Mouse (Mus musculus) testis, adult 2 months (tissue): Measurements from ENCODE around the gene Gramd2. TPM values are rescaled to one million over a fixed set of nuclear protein-coding genes. Genes with fewer than 3 reads are reported as not detected.

Source experiments
- H3K27ac ChIP-seq: fragments of 200-500 bp; 2 replicates; pipeline ENCODE4 v1.5.1; 2012; ENCODE audit warnings: low read depth, low read length; ENCODE audit not compliant: control insufficient read depth, insufficient read depth
- H3K27me3 ChIP-seq: fragments of 200-500 bp; 2 replicates; pipeline ENCODE4 v1.6.1; 2012; ENCODE audit warnings: mild to moderate bottlenecking, low read length, moderate library complexity; ENCODE audit not compliant: control insufficient read depth, insufficient read depth
- H3K36me3 ChIP-seq: fragments of 200-500 bp; 2 replicates; pipeline ENCODE4 v1.6.1; 2012; ENCODE audit warnings: mild to moderate bottlenecking, low read length; ENCODE audit not compliant: control insufficient read depth, insufficient read depth
- H3K4me1 ChIP-seq: fragments of 200-500 bp; 2 replicates; pipeline ENCODE4 v1.6.1; 2012; ENCODE audit warnings: low read length; ENCODE audit not compliant: control insufficient read depth, insufficient read depth
- H3K4me3 ChIP-seq: fragments of 200-500 bp; 2 replicates; pipeline ENCODE4 v1.5.1; 2012; ENCODE audit warnings: low read depth, mild to moderate bottlenecking, low read length, moderate library complexity, mixed read lengths; ENCODE audit not compliant: control insufficient read depth
- CTCF ChIP-seq: fragments of 200-500 bp; IDR thresholded peaks from 2 replicates; pipeline ENCODE4 v1.5.1; 2012; ENCODE audit warnings: low read depth, mild to moderate bottlenecking, inconsistent platforms, low read length, moderate library complexity; ENCODE audit not compliant: control insufficient read depth, insufficient read depth, insufficient replicate concordance
- POLR2A ChIP-seq: fragments of 200-500 bp; IDR thresholded peaks from 2 replicates; pipeline ENCODE4 v1.6.1; 2012; ENCODE audit warnings: low read depth, mild to moderate bottlenecking, inconsistent platforms, low read length, moderate library complexity; ENCODE audit not compliant: control insufficient read depth
- polyA plus RNA-seq: library from polyadenylated mRNA; depleted of rRNA; stranded (reverse); fragments of >200 nt; gene quantifications from 2 replicates; pipeline ENCODE4 v1.2.3, GENCODE M21; 2012

The Gramd2 gene
- polyA plus RNA-seq, 1 experiment = 14.5 TPM

DNA sequence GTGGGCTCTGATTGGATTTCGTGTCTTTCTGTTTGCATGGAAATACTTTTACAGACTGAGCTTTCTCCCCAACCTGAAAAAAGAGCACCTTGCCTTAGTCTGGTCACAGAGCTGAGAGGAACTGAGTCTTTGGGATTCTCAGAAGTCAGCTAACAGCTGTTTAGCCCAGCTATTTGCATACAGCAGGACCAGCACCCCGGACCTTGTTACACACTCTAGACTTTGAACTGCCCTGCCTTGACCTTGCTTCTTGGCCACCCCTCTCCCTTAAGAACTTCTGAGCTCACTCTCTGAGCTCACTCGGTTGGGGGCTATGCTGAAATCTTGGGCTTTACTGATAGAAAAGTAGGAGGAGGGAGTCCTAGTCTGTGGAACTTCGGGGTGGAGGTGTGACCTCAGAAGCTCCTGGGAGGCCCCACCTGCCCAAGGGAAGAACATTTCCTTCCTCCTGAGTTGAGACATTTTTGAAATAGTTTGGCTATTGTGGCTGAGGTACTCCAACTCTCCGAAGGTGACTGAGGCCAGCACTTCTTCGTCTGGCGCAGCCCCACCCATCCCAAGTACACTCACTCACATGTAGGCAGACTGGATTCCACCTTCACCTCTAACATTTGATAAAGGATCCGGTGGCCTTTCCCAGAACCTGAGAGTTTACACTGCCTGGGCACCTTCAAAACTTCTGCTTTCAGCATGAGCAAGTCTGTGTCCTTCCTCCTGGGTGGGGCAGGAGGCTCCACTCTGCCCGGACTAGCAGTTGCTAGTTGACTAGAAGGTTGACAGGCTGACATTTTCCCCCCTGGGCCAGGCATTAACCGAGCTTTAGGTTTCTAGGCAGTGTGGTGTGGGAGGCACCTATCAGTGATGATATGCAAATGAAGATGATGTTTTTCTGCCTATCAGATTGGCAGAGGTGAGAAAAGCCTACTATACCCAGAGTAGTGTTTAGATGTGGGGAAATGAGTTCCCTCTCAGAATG is 27.2 kb downstream of the Gramd2 start:
- no peaks in the 10 kb centered on the region for H3K4me1 ChIP-seq
- H3K27ac ChIP-seq = no peak overlapping the region
- H3K36me3 ChIP-seq = no peaks in the 10 kb centered on the region
- no peaks in the 10 kb centered on the region for H3K27me3 ChIP-seq
- TF ChIP-seq POLR2A (no peak), CTCF (no peak)
- no peak overlapping the region for H3K4me3 ChIP-seq

DNA sequence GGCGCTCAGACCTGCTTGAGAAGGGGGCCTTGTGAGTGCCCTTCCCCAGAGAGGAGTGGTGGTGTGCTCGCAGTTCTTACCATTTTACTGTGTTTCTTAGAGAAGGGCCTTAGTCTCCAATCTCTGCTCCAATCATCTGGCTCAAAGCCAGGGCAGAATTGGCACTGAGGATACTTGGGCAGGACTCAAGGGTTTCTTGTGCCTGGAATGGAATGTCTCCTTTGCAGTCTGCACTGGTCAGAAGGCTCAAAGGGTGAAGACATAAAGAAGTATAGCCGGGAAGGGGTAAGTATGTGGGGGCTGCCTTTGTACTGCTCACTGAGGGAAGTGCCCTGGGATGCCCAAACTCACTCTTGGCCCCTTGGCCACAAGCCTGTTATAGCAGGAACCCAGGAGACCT is 29.3 kb downstream of the Gramd2 start:
- TF ChIP-seq POLR2A (no peak), CTCF (no peak)
- Histone ChIP-seq H3K4me3 (no peak overlapping the region), H3K27ac (no peak overlapping the region), H3K4me1 (no peaks in the 10 kb centered on the region), H3K36me3 (no peaks in the 10 kb centered on the region), H3K27me3 (no peaks in the 10 kb centered on the region)

DNA sequence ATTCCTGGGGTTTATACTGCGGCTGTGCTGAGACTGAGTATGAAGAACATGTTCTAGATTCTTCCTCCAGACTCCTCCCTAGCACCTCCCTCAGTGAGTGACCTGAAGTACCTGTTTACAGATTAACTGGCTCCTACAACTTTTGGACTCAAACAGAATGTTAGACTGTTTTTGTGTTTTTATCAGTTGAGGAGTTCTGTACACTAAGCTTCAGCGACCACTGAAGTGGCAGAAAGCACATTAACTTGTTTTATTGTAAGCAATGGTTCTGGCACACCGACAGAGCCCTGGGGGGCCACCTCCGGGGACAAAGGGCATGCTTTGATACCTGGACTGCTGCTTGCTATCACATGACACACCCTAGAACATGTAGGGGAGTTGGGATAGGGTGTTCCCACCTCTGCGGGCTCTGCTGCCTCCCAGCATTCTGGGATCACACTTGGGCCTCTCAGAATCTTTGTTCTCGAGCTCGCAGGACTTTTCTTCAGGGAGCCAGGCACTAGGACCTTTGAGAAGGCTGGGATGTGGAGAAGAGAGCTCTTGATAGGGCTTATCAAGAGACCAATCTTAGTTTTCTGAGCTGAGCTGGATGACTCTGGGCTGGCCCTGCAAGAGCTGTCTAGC is 36.4 kb downstream of the Gramd2 start:
- no peaks in the 10 kb centered on the region for H3K36me3 ChIP-seq
- TF ChIP-seq POLR2A (no peak), CTCF (no peak)
- H3K4me1 ChIP-seq = no peaks in the 10 kb centered on the region
- no peak overlapping the region for H3K27ac ChIP-seq
- no peaks in the 10 kb centered on the region for H3K27me3 ChIP-seq
- H3K4me3 ChIP-seq = no peak overlapping the region

DNA sequence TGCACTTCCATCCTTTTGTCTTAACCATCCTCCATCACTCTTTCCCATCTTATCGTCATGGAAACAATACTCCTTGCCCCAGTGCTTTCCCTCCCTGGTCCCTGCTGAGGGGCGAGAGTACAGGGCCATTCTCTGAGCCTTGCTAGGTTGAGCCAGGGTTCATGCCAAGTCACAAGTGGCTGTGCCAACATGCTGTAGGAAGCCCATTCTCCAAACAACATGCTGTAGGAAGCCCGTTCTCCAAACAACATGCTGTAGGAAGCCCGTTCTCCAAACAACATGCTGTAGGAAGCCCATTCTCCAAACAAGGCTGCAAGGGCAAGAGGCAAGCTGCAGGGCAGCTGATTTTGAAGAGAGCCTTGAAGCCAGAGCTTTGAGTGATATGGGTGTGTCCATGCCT is 38.3 kb downstream of the Gramd2 start:
- TF ChIP-seq CTCF (no peak), POLR2A (no peak)
- H3K4me1 ChIP-seq = no peaks in the 10 kb centered on the region; the same call in 1 of the 2 replicates
- H3K36me3 ChIP-seq = no peaks in the 10 kb centered on the region
- no peaks in the 10 kb centered on the region for H3K27me3 ChIP-seq
- no peak overlapping the region for H3K4me3 ChIP-seq
- H3K27ac ChIP-seq = no peak overlapping the region

DNA sequence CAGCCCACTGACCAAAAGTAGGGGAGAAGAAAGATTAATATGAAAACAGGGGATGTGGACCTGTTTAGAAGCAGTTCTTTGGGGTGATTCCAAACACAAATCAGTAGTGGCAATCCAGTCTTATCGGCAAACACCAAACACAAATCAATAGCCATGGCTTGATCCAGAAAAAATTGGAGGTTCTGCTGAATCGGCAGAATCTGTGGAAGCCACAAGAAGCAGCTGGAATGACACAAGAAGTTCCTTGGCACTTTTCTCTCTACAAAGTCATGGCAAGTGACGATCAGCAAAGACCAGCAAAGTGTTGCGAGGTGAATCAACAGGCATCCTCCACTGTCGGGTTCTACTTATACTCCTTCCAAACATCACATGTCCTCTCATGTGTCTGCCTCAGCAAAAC is 41.2 kb downstream of the Gramd2 start:
- Histone ChIP-seq H3K27me3 (no peaks in the 10 kb centered on the region), H3K4me3 (no peak overlapping the region), H3K27ac (no peak overlapping the region), H3K36me3 (no peaks in the 10 kb centered on the region), H3K4me1 (no peaks in the 10 kb centered on the region; the same call in 1 of the 2 replicates)
- TF ChIP-seq POLR2A (no peak), CTCF (no peak)

DNA sequence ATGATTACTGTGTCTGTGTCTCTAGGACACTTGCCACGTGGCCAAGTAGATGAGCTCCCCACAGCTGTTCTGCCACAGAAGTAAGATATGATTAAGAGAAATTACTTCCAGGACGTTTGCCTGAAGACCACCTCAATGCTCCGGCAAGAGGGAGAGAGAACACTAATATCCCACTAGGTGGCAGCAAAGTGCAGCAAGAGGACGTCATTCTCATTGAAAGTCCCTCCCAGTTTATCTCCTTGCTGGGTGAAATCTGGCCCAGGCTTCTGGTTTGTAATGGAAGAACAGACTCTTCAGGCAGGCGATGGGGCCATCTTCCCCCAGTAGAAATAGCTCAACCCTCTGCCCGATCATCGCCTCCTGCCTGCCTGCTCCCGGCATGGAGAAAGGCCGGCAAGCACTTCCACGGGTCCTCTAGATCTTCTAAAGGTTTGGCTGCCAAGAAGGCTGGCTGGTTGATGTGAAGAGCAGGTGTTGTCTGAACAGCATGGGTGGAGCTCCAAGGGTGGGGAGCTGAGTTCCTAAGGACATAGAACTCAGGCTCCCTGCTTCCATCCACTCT is 43.2 kb downstream of the Gramd2 start:
- Histone ChIP-seq H3K27ac (no peak overlapping the region), H3K27me3 (no peaks in the 10 kb centered on the region), H3K4me3 (no peak overlapping the region), H3K4me1 (no peaks in the 10 kb centered on the region; the same call in 1 of the 2 replicates), H3K36me3 (no peaks in the 10 kb centered on the region)
- no peak for TF ChIP-seq POLR2A
- peak; percentile 43; the same call in 1 of the 2 replicates for TF ChIP-seq CTCF

DNA sequence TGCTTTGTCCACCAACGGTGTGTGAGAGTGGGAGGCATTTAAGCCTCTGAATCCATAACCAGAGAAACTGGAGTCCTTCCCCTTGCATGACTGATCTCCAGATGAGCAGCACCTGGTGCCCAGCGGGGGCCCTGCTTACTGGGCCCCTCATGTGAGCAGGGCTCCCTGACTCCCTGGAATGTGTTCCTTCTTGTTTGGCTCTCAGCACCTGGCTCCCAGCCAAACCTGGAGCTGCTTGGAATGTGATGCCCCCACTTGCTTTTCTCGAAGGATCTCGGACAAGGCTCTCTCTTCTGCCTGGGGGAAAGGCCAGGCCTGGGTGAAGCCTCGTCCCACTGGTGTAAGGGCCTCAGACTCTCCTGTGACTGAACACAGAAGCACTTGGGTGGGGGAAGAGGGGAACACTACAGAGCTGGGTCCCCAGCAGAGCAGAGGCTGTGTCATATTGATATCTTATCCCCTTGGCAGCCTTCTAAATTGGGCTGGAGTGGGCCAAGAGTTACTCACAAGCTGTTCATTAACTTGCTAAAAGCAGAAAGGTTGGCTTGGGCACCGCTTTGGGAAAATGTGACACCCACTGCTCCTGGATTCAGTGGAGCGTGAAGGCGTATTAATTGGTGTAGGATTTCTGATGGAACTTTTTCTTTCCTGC is 44.0 kb downstream of the Gramd2 start:
- Histone ChIP-seq H3K4me3 (no peak overlapping the region), H3K27me3 (no peaks in the 10 kb centered on the region), H3K36me3 (no peaks in the 10 kb centered on the region), H3K27ac (no peak overlapping the region), H3K4me1 (no peaks in the 10 kb centered on the region; the same call in 1 of the 2 replicates)
- no peak for TF ChIP-seq POLR2A
- TF ChIP-seq CTCF = no peak
